Mouse (Mus musculus): ENCODE data around the gene Noc2l.

Noc2l gene

GRCm38 (mm10) chr4:156215649-156216048, 20.2 kb upstream of the Noc2l start, which contains the start of gene Perm1:
TSS of gene Perm1 (plus strand) at chr4:156215868.
- intact Hi-C loops (cut with DNase I): no loop called here

DNA sequence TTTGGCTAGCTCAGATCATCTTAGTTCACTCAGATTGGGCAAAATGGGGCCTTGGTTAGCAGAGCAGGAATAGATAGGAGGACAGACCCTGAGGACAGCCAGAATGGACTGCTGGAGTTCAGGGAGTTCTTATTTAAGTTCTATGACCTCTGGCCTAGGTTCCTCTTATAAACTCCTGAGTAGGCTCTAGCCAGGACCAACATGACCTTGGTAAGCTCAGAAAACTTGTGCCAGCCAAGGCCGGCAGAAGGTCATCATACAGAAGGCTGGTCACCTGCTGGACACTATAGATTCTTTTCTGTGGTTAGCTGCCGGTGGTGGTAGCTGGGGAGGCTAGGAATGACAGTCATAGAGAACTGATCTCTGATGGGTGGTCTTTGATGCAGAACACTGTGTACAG, 19.6 kb upstream of the Noc2l start:
- intact Hi-C loops (cut with DNase I): no loop called here

GRCm38 (mm10) chr4:156217022-156217669, 18.7 kb upstream of the Noc2l start:
- intact Hi-C loops (cut with DNase I): no loop called here

DNA sequence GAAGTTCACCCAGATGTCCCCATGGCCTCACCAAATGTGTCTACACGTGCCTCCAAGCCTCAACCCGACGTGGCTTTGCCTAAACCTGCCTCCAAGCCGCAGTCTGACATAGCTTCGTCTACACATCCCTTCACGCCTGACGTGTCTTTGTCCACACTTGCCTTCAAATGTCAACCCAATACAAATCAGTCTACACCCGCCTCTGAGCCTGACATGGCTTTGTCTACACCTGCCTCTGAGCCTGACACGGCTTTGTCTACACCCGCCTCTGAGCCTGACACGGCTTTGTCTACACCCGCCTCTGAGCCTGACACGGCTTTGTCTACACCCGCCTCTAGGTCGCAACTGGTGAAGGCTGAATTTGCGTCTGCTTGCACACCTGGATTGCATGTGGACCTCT, 18.0 kb upstream of the Noc2l start:
- intact Hi-C loops (cut with DNase I): no loop called here

DNA sequence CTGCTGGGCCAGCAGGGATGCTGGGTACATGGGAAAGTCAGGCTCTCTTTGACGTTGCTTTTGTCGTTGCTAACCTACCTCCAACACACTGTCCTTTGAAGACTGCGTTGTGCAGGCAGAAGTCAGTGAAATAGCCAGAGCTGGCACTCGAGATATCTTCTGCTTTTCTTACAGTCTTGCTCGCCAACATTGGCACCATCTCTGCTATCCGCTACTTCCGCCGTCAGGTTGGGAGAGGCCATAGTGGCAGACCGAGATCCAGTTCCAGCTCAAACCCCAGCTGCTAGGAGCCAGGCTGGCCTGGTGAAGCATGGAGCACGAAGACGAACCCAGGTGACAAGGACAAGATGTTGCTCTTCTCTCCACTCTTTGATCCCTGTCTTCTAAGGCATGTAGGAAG, 15.9 kb upstream of the Noc2l start:
- intact Hi-C loops (cut with DNase I): no loop called here

GRCm38 (mm10) chr4:156224276-156224675, 11.5 kb upstream of the Noc2l start:
- intact Hi-C loops (cut with DNase I): no loop called here

- intact Hi-C loops (cut with DNase I): no loop called here
Measured at GRCm38 (mm10) chr4:156227752-156228392, 7.9 kb upstream of the Noc2l start.

DNA sequence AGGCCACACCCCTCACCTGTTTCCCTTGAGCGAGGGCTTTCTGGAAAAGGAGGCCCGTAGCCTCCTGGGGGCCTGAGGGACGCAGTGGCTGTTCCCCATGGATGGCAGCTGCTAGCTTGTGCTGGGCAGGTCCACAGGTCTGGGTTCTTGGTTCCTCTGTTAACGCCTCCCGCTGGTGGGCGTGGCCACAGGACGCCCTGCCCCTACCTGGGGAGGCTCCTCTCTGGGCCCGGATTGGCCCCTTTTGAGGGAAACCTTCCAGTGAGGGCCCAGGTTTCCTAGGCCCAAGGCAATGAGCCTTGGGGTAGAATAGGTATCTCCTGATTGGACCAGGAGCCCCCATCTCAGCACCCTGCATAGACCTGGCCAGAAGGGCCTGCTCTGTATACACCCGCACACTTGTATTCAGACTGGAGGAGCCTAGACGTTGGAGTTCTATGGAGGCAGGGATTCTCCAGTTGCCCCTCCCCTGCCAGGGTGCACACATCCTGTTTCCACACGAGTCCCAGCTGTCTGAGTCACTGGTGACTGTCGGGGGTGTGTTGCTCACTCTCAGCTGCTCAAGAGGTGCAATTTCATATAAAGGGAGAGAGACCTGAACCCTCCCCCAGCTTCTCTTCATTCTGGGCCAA, 7.3 kb upstream of the Noc2l start:
- intact Hi-C loops (cut with DNase I): no loop called here

- intact Hi-C loops (cut with DNase I): no loop called here
Measured at GRCm38 (mm10) chr4:156234021-156234501, 1.7 kb upstream of the Noc2l start.

DNA sequence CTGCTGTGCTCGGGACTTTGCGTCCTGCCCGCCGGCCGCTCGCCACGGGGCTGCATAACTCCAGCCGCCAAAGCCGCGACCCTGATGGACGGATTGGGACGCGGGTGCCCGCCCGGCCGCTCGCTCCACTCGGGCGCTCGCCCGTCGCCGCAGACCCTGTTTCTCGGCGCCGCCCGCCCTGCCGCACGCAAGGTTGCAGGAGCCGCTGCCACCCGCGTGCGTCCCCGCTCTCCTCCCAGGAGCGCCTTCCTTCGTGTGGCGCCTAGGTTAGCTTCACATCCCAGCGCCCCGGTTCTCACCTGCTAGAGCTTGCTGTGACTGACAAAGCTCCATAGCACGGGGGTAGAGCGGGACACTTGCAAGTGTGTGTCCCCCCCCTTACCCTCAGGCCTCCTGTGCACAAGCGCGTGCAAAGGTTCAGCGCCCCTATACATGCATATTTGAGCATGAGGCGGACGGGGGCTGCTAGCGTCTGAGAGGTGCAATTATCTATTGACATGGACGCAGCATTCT, 1.1 kb upstream of the Noc2l start, which contains the start of gene Plekhn1:
Gene Plekhn1, minus strand, starts transcription at position 157 of the 513 bp plus-strand sequence.
- intact Hi-C loops (cut with DNase I): no loop called here

GRCm38 (mm10) chr4:156235360-156235770, 445 bp upstream of the Noc2l start:
- intact Hi-C loops (cut with DNase I): no loop called here

DNA sequence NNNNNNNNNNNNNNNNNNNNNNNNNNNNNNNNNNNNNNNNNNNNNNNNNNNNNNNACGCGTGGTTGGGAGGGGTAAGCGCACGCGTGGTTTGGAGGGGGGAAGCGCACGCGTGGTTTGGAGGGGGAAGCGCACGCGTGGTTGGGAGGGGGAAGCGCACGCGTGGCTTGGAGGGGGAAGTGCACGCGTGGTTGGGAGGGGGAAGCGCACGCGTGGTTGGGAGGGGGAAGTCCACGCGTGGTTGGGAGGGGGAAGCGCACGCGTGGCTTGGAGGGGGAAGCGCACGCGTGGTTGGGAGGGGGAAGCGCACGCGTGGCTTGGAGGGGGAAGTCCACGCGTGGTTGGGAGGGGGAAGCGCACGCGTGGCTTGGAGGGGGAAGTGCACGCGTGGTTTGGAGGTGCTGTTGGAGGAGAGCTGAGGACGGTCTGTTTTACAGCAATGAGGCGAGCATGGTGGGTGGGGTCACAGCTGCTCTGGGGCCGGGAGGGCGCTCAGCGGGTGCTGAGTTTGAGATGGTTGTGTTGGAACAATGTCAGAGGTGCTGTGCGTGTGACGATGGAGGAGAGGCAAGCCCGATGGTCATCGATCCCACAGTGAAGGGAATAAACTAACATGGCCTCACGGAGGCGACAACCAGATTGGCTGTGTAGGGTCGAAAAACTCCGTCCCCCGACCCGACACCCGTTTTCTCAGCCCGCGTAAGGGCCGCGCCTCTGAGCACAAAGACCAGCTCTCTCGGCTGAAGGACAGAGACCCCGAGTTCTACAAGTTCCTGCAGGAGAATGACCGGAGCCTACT, 1.0 kb downstream of the Noc2l start:
- intact Hi-C loops (cut with DNase I): no loop called here

DNA sequence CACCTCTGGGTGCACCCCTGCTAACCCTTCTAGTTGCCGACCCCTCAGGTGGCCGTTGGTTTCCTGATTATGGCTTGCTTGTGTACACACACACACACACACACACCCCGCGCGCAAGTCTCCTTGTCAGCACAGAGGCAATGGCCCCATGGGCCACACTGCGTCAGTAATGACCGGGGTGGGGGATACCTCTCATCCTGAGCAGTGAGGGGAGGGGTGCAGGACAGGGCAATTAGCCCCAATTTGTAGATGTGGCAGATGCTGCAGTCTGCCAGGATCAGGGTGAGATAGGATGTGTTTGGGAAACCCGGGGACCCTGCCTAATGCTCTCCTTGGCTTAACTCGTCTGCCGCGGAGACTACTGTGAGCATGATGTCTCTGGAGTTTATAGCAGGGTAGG, 13.8 kb downstream of the Noc2l start:
- intact Hi-C loops (cut with DNase I): no loop called here

- intact Hi-C loops (cut with DNase I): no loop called here
Measured at GRCm38 (mm10) chr4:156251081-156251480, 15.3 kb downstream of the Noc2l start.

- intact Hi-C loops (cut with DNase I): no loop called here
Measured at GRCm38 (mm10) chr4:156252140-156252539, 16.3 kb downstream of the Noc2l start.

DNA sequence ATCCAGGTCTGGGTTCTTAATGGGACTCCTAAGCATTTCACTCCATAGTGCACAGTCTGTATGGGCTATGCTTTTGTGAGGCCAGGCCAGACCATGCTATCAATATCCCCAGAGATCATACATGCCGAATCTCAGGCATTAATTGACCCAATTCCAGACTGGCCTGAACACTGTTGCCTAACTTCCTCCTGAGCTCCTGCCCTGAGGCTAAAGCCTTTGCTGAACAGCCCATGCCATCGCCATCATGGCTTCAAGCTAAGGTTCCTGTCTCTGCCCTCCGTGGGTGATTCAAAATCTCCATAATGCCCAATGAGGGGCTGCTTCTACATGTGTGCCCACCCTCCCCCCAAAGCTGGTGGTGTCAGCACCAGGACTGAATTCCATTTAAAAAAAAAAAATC, 16.8 kb downstream of the Noc2l start:
- intact Hi-C loops (cut with DNase I): no loop called here

DNA sequence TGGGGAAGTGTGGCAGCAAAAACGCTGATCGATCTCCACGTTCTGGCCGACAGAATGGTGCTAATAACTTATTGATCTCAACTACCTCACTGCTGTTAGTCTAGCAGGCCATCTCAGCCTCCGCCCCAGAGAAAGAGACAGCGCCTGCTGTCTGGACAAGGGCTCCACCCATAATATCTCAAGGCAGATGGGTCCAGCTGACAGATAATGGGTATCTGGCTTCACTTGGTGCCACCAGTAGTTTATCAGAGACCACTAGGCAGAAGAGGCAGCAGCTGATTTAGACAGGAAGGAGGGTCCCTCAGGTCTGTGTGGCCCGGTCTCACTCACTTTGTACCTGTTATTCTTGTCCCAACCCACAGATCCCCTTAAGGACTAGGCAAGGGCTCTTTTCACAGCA, 17.2 kb downstream of the Noc2l start:
- intact Hi-C loops (cut with DNase I): no loop called here

- intact Hi-C loops (cut with DNase I): no loop called here
Measured at GRCm38 (mm10) chr4:156254361-156255077, 18.7 kb downstream of the Noc2l start.

GRCm38 (mm10) chr4:156255078-156255839, 19.4 kb downstream of the Noc2l start, which contains the start of gene Samd11:
TSS of gene Samd11 (minus strand) at chr4:156255657.
- intact Hi-C loops (cut with DNase I): no loop called here

All from adrenal gland (tissue).